Mouse (Mus musculus) midbrain, embryonic 16.5 days (tissue): ENCODE results near the gene Cd34. TPM values are rescaled to one million over a fixed set of nuclear protein-coding genes. Genes with fewer than 3 reads are reported as not detected.

Experiments used
- ATAC-seq: fragments of 200-750 bp; cut with Nextera tagmentation; 2 replicates; pipeline ENCODE4 v1.8.0; 2017; ENCODE audit warnings: moderate TSS enrichment
- H3K27ac ChIP-seq: fragments of 300-500 bp; sonication (generic); 2 replicates; pipeline ENCODE4 v1.5.1; 2014; ENCODE audit warnings: mild to moderate bottlenecking, low read length, mixed read lengths
- H3K27me3 ChIP-seq: fragments of 300-500 bp; sonication (generic); 2 replicates; pipeline ENCODE4 v1.6.1; 2014; ENCODE audit warnings: low read depth, low read length, mixed read lengths; ENCODE audit not compliant: control insufficient read depth, insufficient read depth
- H3K36me3 ChIP-seq: fragments of 300-500 bp; sonication (generic); 2 replicates; pipeline ENCODE4 v1.6.1; 2014; ENCODE audit warnings: mild to moderate bottlenecking, low read length, moderate library complexity, mixed read lengths; ENCODE audit not compliant: control insufficient read depth, insufficient read depth
- H3K4me1 ChIP-seq: fragments of 300-500 bp; sonication (generic); 2 replicates; pipeline ENCODE4 v1.6.1; 2014; ENCODE audit warnings: mild to moderate bottlenecking, low read length, mixed read lengths; ENCODE audit not compliant: control insufficient read depth, insufficient read depth
- H3K4me2 ChIP-seq: fragments of 300-500 bp; sonication (generic); 2 replicates; pipeline ENCODE4 v1.6.1; 2014; ENCODE audit warnings: mild to moderate bottlenecking, low read length, mixed read lengths
- H3K4me3 ChIP-seq: fragments of 300-500 bp; sonication (generic); 2 replicates; pipeline ENCODE4 v1.5.1; 2014; ENCODE audit warnings: low read depth, mild to moderate bottlenecking, low read length, moderate library complexity, mixed read lengths
- H3K9ac ChIP-seq: fragments of 300-500 bp; sonication (generic); 2 replicates; pipeline ENCODE4 v1.6.1; 2014; ENCODE audit warnings: low read depth, low read length, mixed read lengths
- H3K9me3 ChIP-seq: fragments of 300-500 bp; sonication (generic); replicated peaks from 2 replicates; pipeline ENCODE4 v1.6.1; 2014; ENCODE audit warnings: mild to moderate bottlenecking, low read length, mixed read lengths; ENCODE audit not compliant: control insufficient read depth, poor library complexity, severe bottlenecking
- WGBS: fragments of 180-500 bp; shearing (Covaris S2); extraction: QIAGEN DNeasy Blood & Tissue Kit; methylation state at CpG from one replicate; pipeline ENCODE4 v1.1.7; 2014; 5-methylcytosine and 5-hydroxymethylcytosine counted together
- polyA plus RNA-seq: library from polyadenylated mRNA; unstranded; fragments of >200 nt; fragmentation: Nextera tagmentation; extraction: Ambion mirVana; gene quantifications from 2 replicates; pipeline ENCODE4 v1.2.1, GENCODE M21; 2015

Cd34 gene
- polyA plus RNA-seq, 1 experiment from 2014 or later, result 22.5 TPM

GRCm38 (mm10) chr1:194977946-194978720 is 39.5 kb downstream of the Cd34 start:
- peak; percentile 69 for ATAC-seq
- Histone ChIP-seq H3K4me2 (peak overlapping the region; percentile 88), H3K27ac (peak overlapping the region; percentile 54; the same call in 1 of the 2 replicates), H3K4me1 (peaks cover 18% of the 10 kb centered on the region), H3K9me3 (no peaks in the 10 kb centered on the region), H3K36me3 (no peaks in the 10 kb centered on the region), H3K4me3 (peak overlapping the region; percentile 20), H3K27me3 (no peaks in the 10 kb centered on the region), H3K9ac (peak overlapping the region; percentile 22; the same call in 1 of the 2 replicates)
- 21% methylated on average over 4 of the region's 5 CpGs for WGBS

- H3K4me1 ChIP-seq, result peaks cover 18% of the 10 kb centered on the region
- H3K27ac ChIP-seq, result no peak overlapping the region
- H3K36me3 ChIP-seq, result no peaks in the 10 kb centered on the region
- no peaks in the 10 kb centered on the region for H3K9me3 ChIP-seq
- WGBS, result 82% methylated on average over 1 of the region's 1 CpGs
- H3K9ac ChIP-seq, result no peak overlapping the region
- H3K4me3 ChIP-seq, result no peak overlapping the region
- H3K4me2 ChIP-seq, result no peak overlapping the region
- no peak for ATAC-seq
- no peaks in the 10 kb centered on the region for H3K27me3 ChIP-seq
Measured at GRCm38 (mm10) chr1:194980826-194981435, 42.3 kb downstream of the Cd34 start.

GRCm38 (mm10) chr1:194982931-194983690 is 44.5 kb downstream of the Cd34 start:
- Histone ChIP-seq H3K9ac (no peak overlapping the region), H3K27ac (no peak overlapping the region), H3K4me1 (peaks cover 7% of the 10 kb centered on the region), H3K27me3 (no peaks in the 10 kb centered on the region), H3K36me3 (no peaks in the 10 kb centered on the region), H3K4me2 (no peak overlapping the region), H3K9me3 (no peaks in the 10 kb centered on the region), H3K4me3 (no peak overlapping the region)
- WGBS, result 83% methylated on average over 5 of the region's 5 CpGs
- ATAC-seq, result no peak

GRCm38 (mm10) chr1:194984914-194985313 is 46.3 kb downstream of the Cd34 start:
- no peak overlapping the region for H3K4me3 ChIP-seq
- no peaks in the 10 kb centered on the region for H3K4me1 ChIP-seq
- H3K36me3 ChIP-seq, result no peaks in the 10 kb centered on the region
- H3K27me3 ChIP-seq, result no peaks in the 10 kb centered on the region
- no peaks in the 10 kb centered on the region for H3K9me3 ChIP-seq
- ATAC-seq, result no peak
- no peak overlapping the region for H3K27ac ChIP-seq
- WGBS, result 83% methylated on average over 3 of the region's 3 CpGs
- H3K9ac ChIP-seq, result no peak overlapping the region
- H3K4me2 ChIP-seq, result no peak overlapping the region

GRCm38 (mm10) chr1:194985442-194986210 is 47.0 kb downstream of the Cd34 start:
- Histone ChIP-seq H3K27ac (no peak overlapping the region), H3K36me3 (no peaks in the 10 kb centered on the region)

GRCm38 (mm10) chr1:194989024-194989423 is 50.4 kb downstream of the Cd34 start:
- no peaks in the 10 kb centered on the region for H3K4me1 ChIP-seq
- H3K27ac ChIP-seq, result no peak overlapping the region
- H3K27me3 ChIP-seq, result no peaks in the 10 kb centered on the region
- no peak overlapping the region for H3K4me2 ChIP-seq
- H3K9me3 ChIP-seq, result no peaks in the 10 kb centered on the region
- H3K4me3 ChIP-seq, result no peak overlapping the region
- no peak overlapping the region for H3K9ac ChIP-seq
- no peak for ATAC-seq
- H3K36me3 ChIP-seq, result no peaks in the 10 kb centered on the region
- WGBS, result 89% methylated on average over 1 of the region's 1 CpGs

More at GRCm38 (mm10) chr1:194985442-194986210, 47.0 kb downstream of the Cd34 start:
- H3K9me3 ChIP-seq, result no peaks in the 10 kb centered on the region
- no peak overlapping the region for H3K4me3 ChIP-seq
- no peaks in the 10 kb centered on the region for H3K27me3 ChIP-seq
- H3K9ac ChIP-seq, result no peak overlapping the region
- WGBS, result 87% methylated on average over 4 of the region's 4 CpGs
- no peaks in the 10 kb centered on the region for H3K4me1 ChIP-seq
- no peak overlapping the region for H3K4me2 ChIP-seq
- no peak for ATAC-seq

- no peaks in the 10 kb centered on the region for H3K4me1 ChIP-seq
- ATAC-seq, result no peak
- H3K36me3 ChIP-seq, result no peaks in the 10 kb centered on the region
- 89% methylated on average over 2 of the region's 2 CpGs for WGBS
- H3K27ac ChIP-seq, result no peak overlapping the region
- H3K4me3 ChIP-seq, result no peak overlapping the region
- H3K9me3 ChIP-seq, result no peaks in the 10 kb centered on the region
- no peak overlapping the region for H3K9ac ChIP-seq
- no peaks in the 10 kb centered on the region for H3K27me3 ChIP-seq
- no peak overlapping the region for H3K4me2 ChIP-seq
Measured at GRCm38 (mm10) chr1:194990976-194991375, 52.4 kb downstream of the Cd34 start.

GRCm38 (mm10) chr1:194991654-194992053 is 53.0 kb downstream of the Cd34 start:
- 92% methylated on average over 2 of the region's 2 CpGs for WGBS
- Histone ChIP-seq H3K27me3 (no peaks in the 10 kb centered on the region), H3K4me1 (no peaks in the 10 kb centered on the region), H3K9ac (no peak overlapping the region), H3K36me3 (no peaks in the 10 kb centered on the region), H3K4me2 (no peak overlapping the region), H3K4me3 (no peak overlapping the region), H3K27ac (no peak overlapping the region), H3K9me3 (no peaks in the 10 kb centered on the region)
- no peak for ATAC-seq
